Mouse (Mus musculus) hindbrain, postnatal 0 days (tissue): ENCODE measurements around the gene Mrpl45. TPM values are rescaled to one million over a fixed set of nuclear protein-coding genes. Genes with fewer than 3 reads are reported as not detected.
"Not testable (repeated sequence)": the region's sequence is repeated elsewhere in the genome, so short reads cannot be mapped to it uniquely, and the experiment has no call there.

Experiments
- ATAC-seq: fragments of 200-750 bp; cut with Nextera tagmentation; 2 replicates; pipeline ENCODE4 v1.8.0; 2017; ENCODE audit warnings: mild to moderate bottlenecking, moderate TSS enrichment, moderate library complexity
- DNase-seq: peaks from one replicate; pipeline ENCODE4 v3.0.0-alpha.2; 2015; ENCODE audit warnings: low spot score
- H3K27ac ChIP-seq: fragments of 300-500 bp; sonication (generic); 2 replicates; pipeline ENCODE4 v1.5.1; 2014; ENCODE audit warnings: mild to moderate bottlenecking
- H3K27me3 ChIP-seq: fragments of 300-500 bp; sonication (generic); 2 replicates; pipeline ENCODE4 v1.6.1; 2014; ENCODE audit warnings: low read length, mixed read lengths; ENCODE audit not compliant: insufficient read depth
- H3K36me3 ChIP-seq: fragments of 300-500 bp; sonication (generic); 2 replicates; pipeline ENCODE4 v1.6.1; 2014; ENCODE audit warnings: low read length, mixed read lengths; ENCODE audit not compliant: insufficient read depth
- H3K4me1 ChIP-seq: fragments of 300-500 bp; sonication (generic); 2 replicates; pipeline ENCODE4 v1.6.1; 2014; ENCODE audit warnings: antibody characterized with exemption, low read length, mixed read lengths; ENCODE audit not compliant: insufficient read depth
- H3K4me2 ChIP-seq: fragments of 300-500 bp; sonication (generic); 2 replicates; pipeline ENCODE4 v1.6.1; 2014; ENCODE audit warnings: low read depth, mild to moderate bottlenecking, low read length, moderate library complexity, mixed read lengths
- H3K4me3 ChIP-seq: fragments of 300-500 bp; sonication (generic); 2 replicates; pipeline ENCODE4 v1.5.1; 2014; ENCODE audit warnings: low read length
- H3K9ac ChIP-seq: fragments of 300-500 bp; sonication (generic); replicated peaks from 2 replicates; pipeline ENCODE4 v1.6.1; 2014; ENCODE audit warnings: mild to moderate bottlenecking, low read length, moderate library complexity, mixed read lengths
- H3K9me3 ChIP-seq: fragments of 300-500 bp; sonication (generic); 2 replicates; pipeline ENCODE4 v1.6.1; 2016; ENCODE audit warnings: low read length, mixed read lengths
- CTCF ChIP-seq: IDR thresholded peaks from 2 replicates; pipeline ENCODE4 v1.5.1; 2016; ENCODE audit warnings: antibody characterized with exemption, control low read depth, low read depth
- WGBS: fragments of 180-500 bp; shearing (Covaris S2); extraction: QIAGEN DNeasy Blood & Tissue Kit; methylation state at CpG from one replicate; pipeline ENCODE4 v1.1.7; 2014; 5-methylcytosine and 5-hydroxymethylcytosine counted together
- polyA plus RNA-seq: library from polyadenylated mRNA; unstranded; fragments of >200 nt; fragmentation: Nextera tagmentation; extraction: Ambion mirVana; gene quantifications from 2 replicates; pipeline ENCODE4 v1.2.1, GENCODE M21; 2015
- total RNA-seq: library from RNA; depleted of rRNA; stranded (reverse); fragments of >200 nt; gene quantifications from 2 replicates; pipeline ENCODE4 v1.2.3, GENCODE M21; 2014; rRNA removed

Gene Mrpl45
- 21.2 and 22.5 TPM in 2 replicates for total RNA-seq
- polyA plus RNA-seq, result 35.1 and 39.5 TPM in 2 replicates

DNA sequence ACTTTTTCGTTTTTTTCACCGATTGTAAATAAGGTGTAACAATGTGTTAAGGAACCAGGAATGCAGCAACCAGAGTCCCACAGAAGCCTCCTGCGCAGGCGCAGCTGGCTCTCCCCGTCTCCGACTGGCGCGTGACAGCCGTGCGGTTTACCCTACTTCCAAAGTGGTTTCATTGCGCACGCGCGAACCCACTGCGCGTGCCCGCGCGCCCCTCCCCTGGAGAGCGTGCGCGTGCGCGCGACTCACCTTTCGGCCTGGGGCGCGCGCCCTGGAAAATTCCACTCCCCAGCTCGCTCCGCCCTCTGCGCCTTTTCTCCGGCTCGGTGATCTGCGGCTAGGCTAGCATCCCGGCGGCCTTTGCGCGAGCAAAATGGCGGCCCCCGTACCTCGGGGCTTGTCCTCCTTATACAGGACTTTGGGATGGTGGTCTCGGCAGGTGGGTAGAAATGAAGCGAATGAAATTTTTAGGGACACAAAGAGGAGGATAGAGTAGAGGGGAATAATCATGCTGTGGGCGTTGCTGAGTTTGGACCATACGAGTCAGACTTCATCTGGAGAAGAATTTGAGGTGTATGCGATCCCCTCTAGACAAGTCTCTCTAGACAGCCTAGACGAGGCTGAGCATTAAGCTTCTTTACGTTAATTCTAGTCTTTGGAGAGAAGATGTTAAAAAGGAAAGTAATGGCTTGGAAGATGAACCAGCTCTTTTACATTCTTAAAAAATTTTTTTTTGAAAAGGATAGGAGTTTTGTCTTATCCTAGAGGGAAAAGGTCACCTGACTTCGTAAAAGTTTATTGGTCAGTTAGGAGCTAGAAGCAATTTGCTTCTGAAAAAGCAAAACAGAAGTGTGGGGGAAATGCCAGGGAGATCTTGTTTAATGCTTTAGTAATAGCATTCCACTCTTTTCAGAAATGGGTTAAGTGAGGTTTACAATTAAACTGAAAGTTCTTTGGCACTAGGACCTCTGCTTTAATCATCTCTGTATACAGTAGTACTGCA, at the start of gene Mrpl45:
Mrpl45 (plus strand) TSS at position 213 of the 1,000 bp plus-strand sequence.
- WGBS, result under 1% methylated on average over 50 of the region's 50 CpGs
- Histone ChIP-seq H3K9me3 (no peaks in the 10 kb centered on the region), H3K36me3 (no peaks in the 10 kb centered on the region), H3K9ac (peak within 1 kb of the TSS; percentile 53), H3K4me1 (peaks cover 2% of the 10 kb centered on the region; the same call in 1 of the 2 replicates), H3K27ac (peak within 1 kb of the TSS; percentile 75; the same call in 1 of the 2 replicates), H3K4me3 (peak within 1 kb of the TSS; percentile 55), H3K27me3 (no peaks in the 10 kb centered on the region), H3K4me2 (peak within 1 kb of the TSS; percentile 63)
- TF ChIP-seq CTCF, result 0 out of 2 replicates have a peak, but pooled peaks have one; percentile 1
- peak; percentile 97 for ATAC-seq
- peak; percentile 99 for DNase-seq

- H3K36me3 ChIP-seq, H3K4me1 ChIP-seq, H3K4me2 ChIP-seq, H3K4me3 ChIP-seq, H3K27me3 ChIP-seq, H3K9me3 ChIP-seq, ATAC-seq, DNase-seq, H3K27ac ChIP-seq, H3K9ac ChIP-seq: not testable (repeated sequence)
- WGBS, result 98% methylated on average over 1 of the region's 1 CpGs
Measured at GRCm38 (mm10) chr11:97266544-97266943, 49.0 kb upstream of the Mrpl45 start.

GRCm38 (mm10) chr11:97270004-97270403, 45.5 kb upstream of the Mrpl45 start:
- H3K4me1 ChIP-seq, H3K27ac ChIP-seq, H3K27me3 ChIP-seq, H3K9ac ChIP-seq, H3K9me3 ChIP-seq, DNase-seq, H3K4me3 ChIP-seq, H3K4me2 ChIP-seq, ATAC-seq, H3K36me3 ChIP-seq: not testable (repeated sequence)
- peak; percentile 26 for TF ChIP-seq CTCF
- WGBS, result 80% methylated on average over 2 of the region's 2 CpGs

- WGBS, result 91% methylated on average over 4 of the region's 4 CpGs
- Histone ChIP-seq H3K27ac (no peak overlapping the region), H3K9ac (no peak overlapping the region), H3K4me3 (no peak overlapping the region), H3K9me3 (no peaks in the 10 kb centered on the region), H3K36me3 (no peaks in the 10 kb centered on the region), H3K4me2 (no peak overlapping the region), H3K27me3 (no peaks in the 10 kb centered on the region), H3K4me1 (peaks cover 3% of the 10 kb centered on the region)
- ATAC-seq (no peak), DNase-seq (no peak)
- TF ChIP-seq CTCF, result no peak
Measured at GRCm38 (mm10) chr11:97272835-97273234, 42.7 kb upstream of the Mrpl45 start.

DNA sequence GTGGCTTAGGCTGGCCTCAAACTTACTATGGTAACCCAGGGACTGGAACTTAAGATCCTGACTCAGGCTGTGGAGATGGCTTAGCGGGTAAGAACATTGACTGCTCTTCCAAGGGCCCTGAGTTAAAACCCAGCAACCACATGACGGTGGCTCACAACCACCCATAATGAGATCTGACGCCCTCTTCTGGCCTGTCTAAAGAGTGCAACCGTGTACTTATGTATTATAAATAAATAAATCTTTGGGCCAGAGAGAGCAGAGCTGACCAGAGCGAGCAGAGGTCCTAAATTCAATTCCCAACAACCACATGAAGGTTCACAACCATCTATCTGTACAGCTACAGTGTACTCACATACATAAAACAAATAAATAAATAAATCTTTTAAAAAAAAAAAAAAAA, 41.9 kb upstream of the Mrpl45 start:
- no peak for DNase-seq
- TF ChIP-seq CTCF, result 0 out of 2 replicates have a peak, but pooled peaks have one; percentile 16
- H3K4me2 ChIP-seq, result no peak overlapping the region
- 87% methylated on average over 5 of the region's 5 CpGs for WGBS
- no peak overlapping the region for H3K4me3 ChIP-seq
- no peaks in the 10 kb centered on the region for H3K36me3 ChIP-seq
- no peak for ATAC-seq
- no peak overlapping the region for H3K9ac ChIP-seq
- no peaks in the 10 kb centered on the region for H3K27me3 ChIP-seq
- peaks cover 11% of the 10 kb centered on the region for H3K4me1 ChIP-seq
- no peak overlapping the region for H3K27ac ChIP-seq
- no peaks in the 10 kb centered on the region for H3K9me3 ChIP-seq

DNA sequence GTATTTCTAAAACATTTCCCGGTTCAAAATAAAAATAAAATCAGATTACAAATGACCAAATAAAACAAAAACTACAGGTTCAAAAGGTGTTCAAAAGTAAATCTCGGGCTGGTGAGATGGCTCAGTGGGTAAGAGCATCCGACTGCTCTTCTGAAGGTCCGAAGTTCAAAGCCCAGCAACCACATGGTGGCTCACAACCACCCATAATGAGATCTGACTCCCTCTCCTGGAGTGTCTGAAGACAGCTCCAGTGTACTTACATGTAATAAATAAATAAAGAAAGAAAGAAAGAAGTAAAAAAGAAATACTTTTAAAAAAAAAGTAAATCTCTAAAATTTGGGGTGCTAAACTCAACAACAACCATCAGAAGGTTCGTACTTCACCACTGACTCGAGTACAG, 40.6 kb upstream of the Mrpl45 start:
- not testable (repeated sequence) for H3K36me3 ChIP-seq, H3K27ac ChIP-seq, H3K9me3 ChIP-seq, H3K4me2 ChIP-seq, DNase-seq, H3K27me3 ChIP-seq, H3K9ac ChIP-seq, ATAC-seq, H3K4me3 ChIP-seq
- H3K4me1 ChIP-seq, result peaks cover 13% of the 10 kb centered on the region
- 92% methylated on average over 6 of the region's 6 CpGs for WGBS

DNA sequence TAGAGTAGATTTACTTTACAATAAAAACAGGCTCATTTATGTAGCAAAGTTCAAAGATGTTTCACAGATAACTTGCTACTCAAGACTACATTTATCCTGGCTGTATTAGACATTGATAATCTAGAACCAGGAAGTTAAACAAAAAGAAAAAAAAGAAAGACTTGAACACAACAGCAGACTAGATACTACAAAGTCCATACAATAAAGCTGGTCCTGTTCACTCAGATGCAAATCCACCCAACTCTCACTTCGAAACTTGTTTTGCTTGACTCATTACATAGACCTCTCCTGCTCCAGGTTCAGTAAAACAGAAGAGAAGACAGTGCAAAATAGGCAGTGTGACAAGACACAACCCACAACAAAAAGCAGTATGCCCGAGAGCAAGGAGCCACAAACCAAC, 40.2 kb upstream of the Mrpl45 start:
- no peak overlapping the region for H3K4me3 ChIP-seq
- 79% methylated on average over 2 of the region's 2 CpGs for WGBS

More for the DNA sequence above, 40.2 kb upstream of the Mrpl45 start:
- ATAC-seq, result no peak
- H3K27ac ChIP-seq, result no peak overlapping the region
- no peaks in the 10 kb centered on the region for H3K9me3 ChIP-seq
- H3K36me3 ChIP-seq, result no peaks in the 10 kb centered on the region
- TF ChIP-seq CTCF, result no peak
- H3K27me3 ChIP-seq, result no peaks in the 10 kb centered on the region
- H3K9ac ChIP-seq, result no peak overlapping the region
- H3K4me1 ChIP-seq, result peaks cover 13% of the 10 kb centered on the region
- no peak overlapping the region for H3K4me2 ChIP-seq
- DNase-seq, result no peak
